Mouse (Mus musculus) thymus, adult 2 months (tissue): ENCODE results near the gene Pcolce.

Experiments used
- CTCF ChIP-seq: fragments of 200-500 bp; IDR thresholded peaks from 2 replicates; pipeline ENCODE4 v1.5.1; 2012; ENCODE audit warnings: mild to moderate bottlenecking, control low read depth, low read length, moderate library complexity, borderline replicate concordance; ENCODE audit not compliant: control insufficient read depth, poor library complexity, insufficient read depth; ENCODE audit errors: extremely low read depth
- POLR2A ChIP-seq: fragments of 200-500 bp; IDR thresholded peaks from 2 replicates; pipeline ENCODE4 v1.6.1; 2012; ENCODE audit warnings: mild to moderate bottlenecking, low read length, control low read depth, moderate library complexity; ENCODE audit not compliant: control insufficient read depth, poor library complexity, insufficient read depth; ENCODE audit errors: extremely low read depth

- TF ChIP-seq CTCF (no peak), POLR2A (no peak)
Measured at GRCm38 (mm10) chr5:137570181-137570580, 43.4 kb downstream of the Pcolce start.
